Mouse (Mus musculus) left cerebral cortex, adult 2 months (tissue): ENCODE measurements at regions not wholly inside any gene's neighbourhood (a gene's known extent, or its start where the extent isn't known, plus 50 kb on each side); places are given as distances from the start of the nearest gene placed in this dataset.

Experiments used
- DNase-seq, 2 experiments: peaks; one replicate each; pipeline ENCODE4 v3.0.0; 2021 to 2022; ENCODE audit warnings: low spot score in 2 of 2, mixed read lengths in 1 of 2; ENCODE audit errors: extremely low spot score in 1 of 2
- H3K27ac ChIP-seq: fragments of 200-600 bp; 2 replicates; pipeline ENCODE4 v1.8.1; 2022
- H3K4me3 ChIP-seq: fragments of 200-600 bp; 2 replicates; pipeline ENCODE4 v1.8.1; 2022
- CTCF ChIP-seq: fragments of 200-600 bp; IDR thresholded peaks from 2 replicates; pipeline ENCODE4 v1.8.1; 2022; ENCODE audit warnings: antibody characterized with exemption, mild to moderate bottlenecking, moderate library complexity
- intact Hi-C: fragments of 180-260 bp; cut with DNase I; formaldehyde crosslinking; loops from one replicate; pipeline ENCODE4 v1.15.1; 2025

GRCm38 (mm10) chr1:75704832-75705650, 159.0 kb downstream of the Slc4a3 start:
- intact Hi-C loops = no loop called here
- no peak for TF ChIP-seq CTCF
- DNase-seq = peak in 1 of 2 experiments; percentile 42
- Histone ChIP-seq H3K27ac (0 out of 2 replicates have a peak overlapping the region, but pooled peaks have one; percentile 5), H3K4me3 (peak overlapping the region; percentile 31)

GRCm38 (mm10) chr1:75706126-75706525, 160.1 kb downstream of the Slc4a3 start:
- TF ChIP-seq CTCF = no peak
- intact Hi-C loops = no loop called here
- no peak for DNase-seq
- H3K27ac ChIP-seq = no peak overlapping the region
- no peak overlapping the region for H3K4me3 ChIP-seq

GRCm38 (mm10) chr1:75723431-75723830, 177.4 kb downstream of the Slc4a3 start:
- Histone ChIP-seq H3K27ac (no peak overlapping the region), H3K4me3 (no peak overlapping the region)
- intact Hi-C loops = no loop called here
- no peak for TF ChIP-seq CTCF
- no peak for DNase-seq

GRCm38 (mm10) chr1:75725329-75725728, 179.3 kb downstream of the Slc4a3 start:
- intact Hi-C loops = no loop called here
- no peak for DNase-seq
- no peak overlapping the region for H3K4me3 ChIP-seq
- TF ChIP-seq CTCF = no peak
- H3K27ac ChIP-seq = no peak overlapping the region

GRCm38 (mm10) chr1:75728859-75729258, 182.8 kb downstream of the Slc4a3 start:
- H3K27ac ChIP-seq = no peak overlapping the region
- intact Hi-C loops = no loop called here
- DNase-seq = peak in 1 of 2 experiments; percentile 30
- TF ChIP-seq CTCF = no peak
- no peak overlapping the region for H3K4me3 ChIP-seq

GRCm38 (mm10) chr1:75733791-75734190, 187.7 kb downstream of the Slc4a3 start:
- no peak overlapping the region for H3K4me3 ChIP-seq
- intact Hi-C loops = no loop called here
- no peak for TF ChIP-seq CTCF
- H3K27ac ChIP-seq = no peak overlapping the region
- DNase-seq = no peak

- TF ChIP-seq CTCF = no peak
- intact Hi-C loops = no loop called here
- Histone ChIP-seq H3K4me3 (no peak overlapping the region), H3K27ac (no peak overlapping the region)
- DNase-seq = no peak
Observed at GRCm38 (mm10) chr1:75738651-75739050, 192.6 kb downstream of the Slc4a3 start.

GRCm38 (mm10) chr1:75749665-75750221, 203.7 kb downstream of the Slc4a3 start:
- no peak for DNase-seq
- no peak for TF ChIP-seq CTCF
- no peak overlapping the region for H3K4me3 ChIP-seq
- intact Hi-C loops = loop anchor here (5.0 kb wide), 1 partner anchor 92 kb away; no protein-coding TSS in a partner anchor
- H3K27ac ChIP-seq = no peak overlapping the region

- intact Hi-C loops = no loop called here
- Histone ChIP-seq H3K4me3 (no peak overlapping the region), H3K27ac (no peak overlapping the region)
- TF ChIP-seq CTCF = no peak
- DNase-seq = no peak
Observed at GRCm38 (mm10) chr1:75772131-75772530, 226.1 kb downstream of the Slc4a3 start.

- no peak for DNase-seq
- Histone ChIP-seq H3K4me3 (no peak overlapping the region), H3K27ac (no peak overlapping the region)
- intact Hi-C loops = no loop called here
- TF ChIP-seq CTCF = no peak
Observed at GRCm38 (mm10) chr1:75773014-75773413, 226.9 kb downstream of the Slc4a3 start.

- no peak for DNase-seq
- Histone ChIP-seq H3K4me3 (no peak overlapping the region), H3K27ac (no peak overlapping the region)
- intact Hi-C loops = no loop called here
- no peak for TF ChIP-seq CTCF
Observed at GRCm38 (mm10) chr1:75778889-75779288, 232.8 kb downstream of the Slc4a3 start.

GRCm38 (mm10) chr1:75783206-75783605, 237.1 kb downstream of the Slc4a3 start:
- TF ChIP-seq CTCF = no peak
- no peak for DNase-seq
- Histone ChIP-seq H3K4me3 (no peak overlapping the region), H3K27ac (no peak overlapping the region)
- intact Hi-C loops = no loop called here
